Mouse (Mus musculus) olfactory bulb, adult 2 months (tissue): ENCODE data around the gene Npnt. TPM values are rescaled to one million over a fixed set of nuclear protein-coding genes. Genes with fewer than 3 reads are reported as not detected.

ENCODE experiments used
- H3K27ac ChIP-seq: fragments of 200-500 bp; 2 replicates; pipeline ENCODE4 v1.5.1; 2012; ENCODE audit warnings: low read depth, low read length; ENCODE audit not compliant: insufficient read depth
- H3K4me1 ChIP-seq: fragments of 200-500 bp; 2 replicates; pipeline ENCODE4 v1.6.1; 2012; ENCODE audit warnings: low read length; ENCODE audit not compliant: control insufficient read depth, insufficient read depth
- H3K4me3 ChIP-seq: fragments of 200-500 bp; 2 replicates; pipeline ENCODE4 v1.5.1; 2012; ENCODE audit warnings: mild to moderate bottlenecking, low read depth, low read length, moderate library complexity; ENCODE audit not compliant: insufficient read depth
- CTCF ChIP-seq: fragments of 200-500 bp; IDR thresholded peaks from 2 replicates; pipeline ENCODE4 v1.5.1; 2012; ENCODE audit warnings: low read depth, mild to moderate bottlenecking, low read length, moderate library complexity; ENCODE audit not compliant: insufficient read depth
- POLR2A ChIP-seq: fragments of 200-500 bp; IDR thresholded peaks from 2 replicates; pipeline ENCODE4 v1.6.1; 2012; ENCODE audit warnings: mild to moderate bottlenecking, low read depth, low read length, moderate library complexity; ENCODE audit not compliant: insufficient read depth
- WGBS: fragments of 180-500 bp; shearing (Covaris S2); methylation state at CpG from one replicate; pipeline ENCODE4 v1.1.7; 2018; 5-methylcytosine and 5-hydroxymethylcytosine counted together
- polyA plus RNA-seq: library from polyadenylated mRNA; stranded (reverse); fragments of >200 nt; gene quantifications from 2 replicates; pipeline ENCODE4 v1.2.4, GENCODE M21; 2012; ENCODE audit warnings: low replicate concordance; ENCODE audit not compliant: missing spikeins, insufficient read depth, insufficient read length

Gene Npnt
- polyA plus RNA-seq, 1 experiment = not detected

DNA sequence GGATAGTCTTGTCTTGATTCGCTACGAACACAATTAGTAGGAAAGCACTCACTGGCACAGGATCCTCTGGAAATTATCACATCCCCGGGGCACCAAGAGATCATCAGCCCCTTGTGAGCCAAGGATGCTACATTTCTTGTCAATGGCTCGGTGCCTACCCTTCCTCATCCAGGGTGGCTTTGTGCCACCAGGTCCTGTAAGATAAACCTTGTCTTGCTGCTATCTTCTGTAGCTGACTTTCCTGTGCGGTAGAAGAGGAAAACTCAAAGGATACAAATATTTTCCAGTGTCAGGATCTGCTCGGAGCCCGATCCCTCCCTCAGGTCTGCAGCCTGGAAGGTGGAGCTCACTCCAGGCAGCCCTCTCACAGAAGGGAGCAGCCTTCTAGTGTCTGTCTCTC lies 90.5 kb downstream of the Npnt start:
- Histone ChIP-seq H3K27ac (no peak overlapping the region), H3K4me1 (0 out of 2 replicates have a peak, but pooled peaks cover 4% of the 10 kb centered on the region), H3K4me3 (no peak overlapping the region)
- 73% methylated on average over 7 of the region's 7 CpGs for WGBS
- TF ChIP-seq CTCF (no peak), POLR2A (no peak)

DNA sequence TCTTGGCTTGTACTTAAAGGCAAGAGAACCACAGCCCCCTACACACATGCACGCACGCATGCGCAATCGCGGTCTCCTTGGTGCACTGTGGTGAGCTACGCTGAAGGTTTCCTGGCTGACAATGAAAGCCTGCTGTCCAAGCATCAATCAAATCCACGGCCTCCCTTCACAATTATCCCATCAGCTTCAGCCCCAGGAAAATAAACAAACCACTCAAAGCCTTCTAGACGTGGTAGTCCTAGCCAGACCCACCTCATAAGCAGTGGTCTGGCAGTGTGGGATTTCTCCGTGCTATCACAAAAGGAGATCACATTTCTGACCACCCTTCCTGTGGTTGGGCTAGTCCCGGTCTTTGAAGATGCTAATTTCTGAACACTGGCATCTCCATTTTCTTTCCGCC lies 91.2 kb downstream of the Npnt start:
- TF ChIP-seq CTCF (no peak), POLR2A (no peak)
- Histone ChIP-seq H3K4me3 (no peak overlapping the region), H3K4me1 (0 out of 2 replicates have a peak, but pooled peaks cover under 1% of the 10 kb centered on the region), H3K27ac (no peak overlapping the region)
- WGBS = 40% methylated on average over 11 of the region's 11 CpGs

DNA sequence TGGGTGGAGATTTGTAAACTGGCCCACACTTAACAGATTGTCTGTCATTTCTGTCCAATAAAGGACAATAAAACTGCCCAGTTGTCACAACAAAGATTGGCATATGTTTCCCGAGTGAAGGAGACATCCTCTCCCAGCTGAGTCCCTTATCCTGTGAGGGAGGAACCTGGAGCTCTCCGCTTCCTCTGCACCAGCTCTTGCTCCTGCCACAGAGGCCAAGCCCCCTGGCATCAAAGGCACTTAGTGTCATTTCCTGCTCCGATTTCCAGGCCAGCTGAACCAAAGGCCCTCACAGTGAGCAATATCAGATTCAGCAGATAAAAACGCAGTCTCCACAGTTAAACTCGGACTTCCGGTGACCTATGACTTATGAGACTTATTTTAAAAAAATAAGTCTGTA lies 93.4 kb downstream of the Npnt start:
- 80% methylated on average over 6 of the region's 6 CpGs for WGBS
- Histone ChIP-seq H3K4me1 (peaks cover 6% of the 10 kb centered on the region), H3K4me3 (no peak overlapping the region), H3K27ac (no peak overlapping the region)
- no peak for TF ChIP-seq POLR2A

DNA sequence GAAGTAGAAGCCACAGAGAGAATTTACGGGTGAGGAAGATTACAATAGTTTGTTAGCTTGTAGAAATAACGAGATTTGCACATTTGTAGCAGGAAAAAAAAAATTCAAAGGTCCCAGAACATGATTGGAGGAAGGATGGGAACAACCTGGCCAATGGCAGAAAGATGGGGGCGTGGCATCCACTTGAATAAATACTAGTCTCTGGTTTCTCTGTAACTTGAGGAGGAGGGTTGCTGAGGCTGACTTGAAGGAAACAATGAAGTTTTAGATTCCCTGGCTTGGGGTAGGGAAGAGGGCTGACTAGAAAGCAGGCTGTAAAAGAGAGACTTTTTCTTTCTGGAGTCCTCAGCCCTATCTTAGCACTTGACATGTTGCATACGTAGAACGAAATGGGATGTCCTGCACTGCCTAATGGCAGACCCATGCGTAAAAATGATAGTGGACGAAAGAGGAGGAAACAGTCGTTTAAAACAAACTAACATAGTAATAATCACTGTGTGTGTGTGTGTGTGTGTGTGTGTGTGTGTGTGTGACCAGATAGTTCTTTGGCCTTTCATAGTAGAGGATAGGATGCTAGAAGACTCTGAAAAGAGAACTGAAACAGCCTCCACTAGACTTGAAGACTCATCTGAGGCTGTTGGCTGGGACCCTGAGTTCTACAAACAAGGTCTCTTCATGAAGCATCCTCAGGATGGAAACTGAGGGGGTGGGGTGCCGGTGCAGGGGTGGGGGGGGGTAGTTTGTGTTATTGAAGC lies 94.5 kb downstream of the Npnt start:
- H3K27ac ChIP-seq = no peak overlapping the region
- WGBS = 65% methylated on average over 9 of the region's 9 CpGs
- H3K4me1 ChIP-seq = peaks cover 6% of the 10 kb centered on the region
- no peak overlapping the region for H3K4me3 ChIP-seq
- no peak for TF ChIP-seq CTCF
- TF ChIP-seq POLR2A = no peak

DNA sequence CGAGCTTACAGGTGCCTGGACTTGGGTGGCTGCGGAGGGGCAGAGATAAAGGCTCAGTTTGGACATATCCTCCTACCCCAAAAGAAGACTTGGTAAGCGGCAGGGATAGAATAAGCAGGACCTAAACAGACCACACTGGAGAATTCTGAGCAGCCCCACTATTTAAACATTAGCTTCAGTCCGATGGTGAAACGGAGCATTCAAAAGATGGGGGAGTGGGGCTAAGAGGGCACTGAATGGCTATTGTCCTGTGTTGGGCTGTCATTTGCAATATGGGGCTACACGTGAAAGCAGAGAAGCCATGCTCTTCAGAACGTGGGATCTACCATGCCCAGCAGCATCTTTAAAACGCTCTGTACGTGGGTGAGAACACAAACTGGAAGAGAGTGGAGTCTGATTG lies 95.8 kb downstream of the Npnt start:
- no peak for TF ChIP-seq POLR2A
- TF ChIP-seq CTCF = no peak
- Histone ChIP-seq H3K27ac (no peak overlapping the region), H3K4me1 (peaks cover 6% of the 10 kb centered on the region), H3K4me3 (no peak overlapping the region)
- 81% methylated on average over 9 of the region's 9 CpGs for WGBS

DNA sequence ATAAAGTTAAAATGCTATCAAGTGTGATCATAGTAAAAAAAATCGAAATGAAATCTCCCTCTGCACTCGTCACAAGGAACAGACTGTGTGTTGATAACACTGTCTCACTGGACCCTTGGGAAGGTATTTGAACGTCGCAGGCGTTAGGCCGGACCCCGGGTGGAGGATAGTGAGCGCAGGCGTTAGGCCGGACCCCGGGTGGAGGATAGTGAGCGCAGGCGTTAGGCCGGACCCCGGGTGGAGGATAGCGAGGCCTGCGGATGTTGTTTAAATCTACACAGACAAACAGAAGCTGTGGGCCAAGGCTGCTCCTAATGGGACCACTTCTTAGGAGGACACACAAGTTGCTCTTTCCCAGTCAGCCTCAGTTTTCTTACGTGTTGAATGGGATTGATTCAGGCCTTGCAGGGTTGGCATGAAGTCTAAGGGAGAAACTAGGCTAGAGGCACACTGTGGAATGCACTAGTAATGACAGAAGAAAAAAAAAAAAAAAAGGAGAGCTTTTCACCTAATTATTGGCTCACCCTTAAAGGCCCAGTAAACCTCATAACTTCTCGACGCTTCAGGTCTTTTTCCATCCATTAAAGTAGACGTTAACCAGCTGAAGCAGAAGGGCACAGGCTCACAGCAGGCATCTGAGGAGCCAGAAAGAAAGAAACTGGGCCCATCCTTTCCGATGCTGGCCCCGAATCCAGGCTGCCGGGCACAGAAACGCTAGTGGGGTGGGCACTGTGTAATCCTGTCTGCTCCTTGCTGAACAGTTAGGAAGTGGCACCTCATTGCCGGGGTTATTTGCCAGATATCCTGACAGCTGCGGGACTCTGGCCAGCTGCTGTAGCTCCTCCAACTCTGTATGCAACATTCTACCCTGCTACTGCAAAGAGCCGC lies 98.0 kb downstream of the Npnt start:
- H3K4me3 ChIP-seq = no peak overlapping the region
- TF ChIP-seq CTCF (no peak), POLR2A (no peak)
- peaks cover 6% of the 10 kb centered on the region for H3K4me1 ChIP-seq
- H3K27ac ChIP-seq = no peak overlapping the region
- WGBS = 61% methylated on average over 28 of the region's 28 CpGs

DNA sequence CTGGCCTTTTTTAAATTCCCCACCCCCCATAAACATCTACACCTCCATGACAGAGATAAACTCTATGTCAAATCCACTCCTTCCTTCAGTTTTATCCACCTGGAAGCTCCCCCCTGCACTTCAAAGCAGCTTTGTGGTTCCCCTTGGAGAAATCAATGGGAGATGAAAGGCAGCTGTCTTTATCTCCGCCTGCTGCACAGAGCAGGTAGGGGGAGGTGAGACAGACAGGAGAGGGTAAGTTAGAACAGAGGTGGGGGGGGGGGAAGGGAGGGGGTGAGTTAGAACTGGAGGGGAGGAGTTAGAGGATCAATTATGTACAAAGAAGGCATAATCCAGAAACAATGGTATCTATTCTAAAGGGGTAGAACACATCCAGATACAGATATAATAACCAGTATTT lies 98.7 kb downstream of the Npnt start:
- Histone ChIP-seq H3K4me1 (peaks cover 6% of the 10 kb centered on the region), H3K27ac (no peak overlapping the region), H3K4me3 (no peak overlapping the region)
- TF ChIP-seq POLR2A (no peak), CTCF (no peak)
- 92% methylated on average over 1 of the region's 1 CpGs for WGBS

DNA sequence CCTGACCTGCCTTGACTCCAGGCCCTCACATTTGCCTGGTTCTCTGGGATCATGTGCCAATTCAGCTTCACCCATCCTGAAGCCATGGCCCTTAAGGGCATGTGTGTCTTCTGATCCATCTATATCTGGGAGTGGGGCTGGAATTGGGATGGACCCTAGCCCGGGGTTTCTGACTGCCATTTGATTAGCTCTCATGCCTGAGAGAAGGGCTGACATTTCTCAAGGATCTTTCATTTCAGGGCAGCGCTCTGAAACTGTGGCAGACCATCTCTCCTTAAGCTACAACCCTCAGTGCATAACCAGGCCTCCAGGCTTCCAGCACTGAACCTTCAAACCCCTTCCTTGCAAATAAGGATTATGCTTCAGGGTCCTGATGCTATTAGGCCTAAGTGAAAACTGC lies 99.7 kb downstream of the Npnt start:
- Histone ChIP-seq H3K27ac (no peak overlapping the region), H3K4me1 (peaks cover 6% of the 10 kb centered on the region), H3K4me3 (no peak overlapping the region)
- 98% methylated on average over 2 of the region's 2 CpGs for WGBS
- no peak for TF ChIP-seq CTCF
- TF ChIP-seq POLR2A = no peak

DNA sequence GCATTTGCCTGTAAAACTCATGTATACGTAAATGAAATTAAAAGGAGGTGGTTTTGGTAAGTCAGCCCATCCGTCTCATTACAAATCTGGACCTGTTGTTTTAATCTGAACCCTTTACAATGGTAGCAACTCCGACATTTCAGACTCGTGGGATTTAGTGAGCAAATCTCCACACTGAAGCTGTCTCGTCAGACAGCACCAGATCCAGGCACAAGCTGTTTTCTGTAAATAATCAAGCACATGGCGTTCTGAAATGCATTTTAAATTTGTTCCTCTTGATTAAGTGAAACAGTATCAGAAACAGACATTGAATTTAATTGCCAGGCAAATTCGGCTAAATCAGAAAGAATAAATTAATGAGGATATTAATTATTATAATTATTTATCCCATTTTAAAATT lies 100.4 kb downstream of the Npnt start:
- no peak overlapping the region for H3K4me3 ChIP-seq
- TF ChIP-seq POLR2A (no peak), CTCF (no peak)
- 68% methylated on average over 7 of the region's 7 CpGs for WGBS
- H3K4me1 ChIP-seq = peaks cover 6% of the 10 kb centered on the region
- H3K27ac ChIP-seq = no peak overlapping the region
